Mouse (Mus musculus) Muller cell, postnatal 12 days (primary cell): Measurements from ENCODE around the gene Haspin.
A peak's percentile ranks its signal among the peaks of the same experiment; 100 is the strongest.
"Not testable (repeated sequence)": the region's sequence is repeated elsewhere in the genome, so short reads cannot be mapped to it uniquely, and the experiment has no call there.

Experiments
- DNase-seq: peaks from one replicate; pipeline ENCODE4 v3.0.0-alpha.2; 2015; ENCODE audit errors: inconsistent ontology term

Haspin gene

DNA sequence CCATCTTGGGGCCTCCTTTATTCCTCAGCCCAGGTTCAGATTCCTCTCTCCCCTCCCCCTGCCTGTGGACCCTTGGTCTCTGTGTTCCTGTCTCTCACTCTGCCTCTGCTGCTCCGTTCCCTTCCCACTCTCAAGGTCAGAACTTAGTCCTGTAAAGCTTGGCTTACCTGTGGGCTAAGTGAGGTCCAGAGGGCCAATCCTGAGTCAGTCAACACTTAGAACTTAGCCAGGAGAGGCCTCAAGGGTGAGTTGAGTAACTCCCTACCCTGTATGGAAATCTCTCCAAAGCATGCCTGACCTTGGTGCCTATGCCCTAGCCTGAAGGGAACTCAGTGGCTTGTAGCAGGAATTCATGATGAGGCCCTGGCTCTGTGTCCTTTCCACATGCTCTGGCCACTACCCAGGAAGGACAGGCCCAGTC is 6.2 kb upstream of the Haspin start:
- no peak for DNase-seq

DNA sequence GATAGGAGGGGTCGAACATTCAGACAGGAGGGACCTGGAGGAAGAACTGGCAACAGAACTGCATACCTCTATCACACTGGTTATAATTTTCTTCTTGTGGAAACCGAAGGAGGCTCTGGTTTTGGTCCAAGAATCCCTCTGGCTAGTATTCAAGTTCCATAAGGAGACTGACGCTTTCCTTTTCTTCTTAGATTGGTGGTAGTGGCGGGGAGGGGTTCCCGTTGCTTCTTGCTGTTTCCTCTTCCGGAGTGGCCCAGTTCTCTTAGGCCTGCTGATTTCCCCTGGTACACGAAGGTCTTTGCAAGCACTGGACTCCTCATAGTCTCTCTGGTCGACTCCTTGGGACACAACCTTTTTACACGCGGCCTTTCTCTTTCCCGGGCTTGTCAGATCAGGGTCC is 978 bp downstream of the Haspin start:
- DNase-seq: no peak

DNA sequence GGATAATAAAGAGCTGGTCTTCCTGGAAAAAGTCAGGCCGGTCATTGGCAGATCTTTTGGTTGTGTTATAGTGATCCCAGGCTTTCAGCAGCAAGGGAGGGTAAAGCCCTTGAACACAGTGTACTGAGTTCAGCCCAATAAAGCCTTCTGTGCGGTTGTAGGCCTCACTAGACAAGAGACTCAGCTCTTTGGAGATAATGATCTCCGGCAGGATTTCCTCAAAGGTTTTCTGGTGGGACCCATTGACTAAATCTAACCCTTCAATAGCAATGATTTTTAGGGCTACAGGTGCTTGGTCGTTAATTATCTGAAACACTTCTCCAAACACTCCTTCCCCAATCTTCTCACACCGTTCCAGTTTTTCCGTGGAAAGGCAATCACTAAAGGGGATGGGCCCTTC is 1.5 kb downstream of the Haspin start:
- DNase-seq: no peak

DNA sequence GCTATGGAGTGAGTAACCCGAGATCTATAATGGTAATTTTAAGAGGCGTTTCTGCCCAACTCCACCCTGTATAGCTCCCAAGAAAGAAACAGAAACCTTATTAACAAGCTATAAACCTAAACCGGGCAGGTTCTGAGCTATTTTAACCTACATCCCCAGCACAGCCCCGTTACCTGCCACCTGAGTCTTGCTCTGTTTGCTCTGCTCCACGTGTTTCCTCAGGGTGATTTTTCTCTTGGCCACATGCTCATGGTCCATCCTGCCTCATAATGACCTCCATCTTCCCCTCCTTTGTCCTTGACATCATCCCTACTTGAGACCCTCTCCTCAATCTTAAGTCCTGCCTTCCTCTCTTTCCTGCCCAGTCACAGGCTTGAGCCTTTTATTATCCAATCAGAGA is 3.9 kb downstream of the Haspin start:
- no peak for DNase-seq

GRCm38 (mm10) chr11:73132999-73133398 is 5.1 kb downstream of the Haspin start:
- DNase-seq: no peak

GRCm38 (mm10) chr11:73131020-73131419 is 7.1 kb downstream of the Haspin start:
- peak; percentile 71 for DNase-seq

- DNase-seq: no peak
These were observed 11.6 kb downstream of the Haspin start for GRCm38 (mm10) chr11:73126495-73126894.

- DNase-seq: no peak
These were observed 26.7 kb downstream of the Haspin start for GRCm38 (mm10) chr11:73111414-73111813.

- DNase-seq: no peak
These were observed 28.2 kb downstream of the Haspin start for GRCm38 (mm10) chr11:73109941-73110340.

DNA sequence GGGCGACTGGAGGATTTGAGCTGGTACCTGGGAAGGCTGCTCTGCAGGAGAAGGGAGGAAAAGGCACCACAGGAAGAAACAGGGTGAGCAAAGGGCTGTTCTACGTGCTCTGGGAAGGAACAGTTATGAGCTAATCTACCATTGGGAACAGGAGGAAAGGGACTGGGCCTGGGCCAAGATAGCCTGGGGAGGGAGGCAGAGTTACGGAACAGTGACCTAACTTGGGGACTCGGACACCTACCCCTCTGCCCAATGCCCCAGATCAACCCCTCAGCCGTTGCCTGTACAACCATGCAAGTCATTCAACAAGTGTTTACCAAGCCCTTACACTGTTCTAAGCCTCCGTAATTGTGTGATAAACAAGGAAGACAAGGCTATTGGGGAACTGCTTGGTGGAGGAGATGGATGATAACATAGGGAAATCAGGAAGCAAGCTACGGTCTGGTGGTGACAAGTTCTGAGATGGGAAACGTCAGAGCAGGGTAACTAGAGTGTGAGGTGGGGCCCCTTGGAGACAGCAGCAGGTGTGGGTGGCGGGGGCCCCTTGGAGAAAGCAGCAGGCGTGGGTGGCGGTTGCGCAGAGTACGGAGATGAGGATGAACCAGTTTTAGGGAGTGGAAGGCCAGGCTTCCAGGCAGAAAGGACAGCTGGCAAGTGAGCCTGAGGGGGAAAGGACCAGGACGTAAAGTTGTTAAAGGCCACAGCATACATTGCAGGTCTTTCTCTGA is 29.0 kb downstream of the Haspin start:
- no peak for DNase-seq

GRCm38 (mm10) chr11:73108195-73108897 is 29.7 kb downstream of the Haspin start:
- no peak for DNase-seq

DNA sequence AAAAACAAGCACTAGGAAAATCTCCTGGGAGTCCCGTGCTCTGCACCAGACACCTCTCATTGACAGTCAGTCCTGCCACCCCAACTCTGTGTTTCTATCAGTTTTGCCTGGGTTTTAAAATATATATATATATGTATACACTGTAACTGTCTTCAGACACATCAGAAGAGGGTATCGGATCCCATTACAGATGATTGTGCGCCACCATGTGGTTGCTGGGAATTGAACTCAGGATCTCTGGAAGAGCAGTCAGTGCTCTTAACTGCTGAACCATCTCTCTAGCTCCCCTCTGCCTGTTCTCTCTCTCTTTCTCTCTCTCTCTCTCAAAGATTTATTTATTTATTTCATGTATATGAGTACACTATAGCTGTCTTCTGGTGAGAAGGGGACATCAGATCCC is 30.7 kb downstream of the Haspin start:
- DNase-seq: not testable (repeated sequence)

- no peak for DNase-seq
These were observed 32.8 kb downstream of the Haspin start for GRCm38 (mm10) chr11:73105246-73105645.

DNA sequence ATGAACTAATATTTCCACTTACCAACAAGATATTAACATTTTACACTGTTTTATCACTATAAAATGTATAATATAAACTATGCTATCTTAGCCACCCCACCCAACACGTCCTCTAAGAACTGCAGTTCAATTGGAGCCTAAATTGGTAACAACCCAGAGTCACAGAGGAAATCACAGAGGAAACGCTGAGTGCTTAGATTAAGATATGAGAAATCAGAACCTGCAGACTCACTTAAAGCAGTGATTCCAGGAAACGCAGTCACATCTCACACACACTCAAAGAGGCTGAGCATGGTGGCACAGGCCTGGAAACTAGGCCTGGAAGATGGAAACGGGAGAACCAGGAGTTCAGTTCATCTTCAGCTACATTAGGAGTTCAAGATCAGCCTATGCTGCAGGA is 36.8 kb downstream of the Haspin start:
- no peak for DNase-seq

DNA sequence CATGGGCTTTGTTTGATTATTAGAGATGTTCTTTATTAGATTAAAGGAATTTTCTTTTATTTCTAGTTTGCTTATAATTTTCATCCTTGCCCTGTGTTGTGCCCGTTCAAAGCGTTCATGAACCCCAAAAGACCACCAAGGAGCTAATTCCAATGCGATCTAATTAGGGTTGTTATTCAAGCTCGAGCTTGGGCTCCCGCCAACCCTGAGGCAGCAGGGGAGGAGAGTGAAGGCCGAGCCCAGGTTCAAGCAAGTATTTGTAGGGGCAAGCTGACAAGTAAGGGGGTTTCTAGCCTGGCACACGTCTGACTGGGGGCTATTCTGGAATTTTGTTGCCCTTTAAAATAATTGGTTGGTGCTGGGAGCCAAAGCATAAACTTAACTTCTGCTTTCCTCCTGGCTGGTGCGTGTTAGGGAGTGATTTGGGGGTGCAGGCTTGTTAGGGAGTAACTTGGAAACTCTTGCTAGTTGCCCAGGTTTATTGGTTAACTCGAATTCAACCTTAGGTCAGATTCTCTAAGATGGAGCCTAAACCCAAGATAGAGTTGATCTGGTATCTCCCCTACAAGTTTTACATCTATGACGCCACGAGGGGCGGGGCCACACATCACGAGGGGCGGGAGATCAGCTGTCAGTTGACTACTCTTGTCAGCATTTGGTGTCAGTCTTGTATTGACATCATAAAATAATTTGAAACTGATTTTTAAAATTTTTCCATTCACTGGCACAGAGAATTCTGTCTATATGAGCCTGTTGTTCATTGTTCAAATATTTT is 37.9 kb downstream of the Haspin start:
- no peak for DNase-seq

DNA sequence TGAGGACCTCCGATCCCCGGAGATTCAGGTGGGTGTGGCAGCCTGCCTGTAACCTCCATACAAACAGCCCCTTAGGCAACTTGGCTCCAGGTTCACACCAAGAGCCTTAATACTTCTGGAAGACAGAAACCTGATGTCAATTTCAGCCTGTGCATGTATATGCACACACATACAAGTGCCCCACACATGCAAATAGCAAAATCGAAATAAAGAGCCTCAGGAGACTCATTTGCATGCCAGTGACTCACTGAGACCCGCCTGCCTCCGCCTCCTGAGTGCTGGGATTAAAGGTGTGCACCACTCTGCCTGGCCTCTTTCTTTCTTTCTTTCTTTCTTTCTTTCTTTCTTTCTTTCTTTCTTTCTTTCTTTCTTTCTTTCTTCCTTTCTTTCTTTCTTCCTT is 39.2 kb downstream of the Haspin start:
- no peak for DNase-seq

DNA sequence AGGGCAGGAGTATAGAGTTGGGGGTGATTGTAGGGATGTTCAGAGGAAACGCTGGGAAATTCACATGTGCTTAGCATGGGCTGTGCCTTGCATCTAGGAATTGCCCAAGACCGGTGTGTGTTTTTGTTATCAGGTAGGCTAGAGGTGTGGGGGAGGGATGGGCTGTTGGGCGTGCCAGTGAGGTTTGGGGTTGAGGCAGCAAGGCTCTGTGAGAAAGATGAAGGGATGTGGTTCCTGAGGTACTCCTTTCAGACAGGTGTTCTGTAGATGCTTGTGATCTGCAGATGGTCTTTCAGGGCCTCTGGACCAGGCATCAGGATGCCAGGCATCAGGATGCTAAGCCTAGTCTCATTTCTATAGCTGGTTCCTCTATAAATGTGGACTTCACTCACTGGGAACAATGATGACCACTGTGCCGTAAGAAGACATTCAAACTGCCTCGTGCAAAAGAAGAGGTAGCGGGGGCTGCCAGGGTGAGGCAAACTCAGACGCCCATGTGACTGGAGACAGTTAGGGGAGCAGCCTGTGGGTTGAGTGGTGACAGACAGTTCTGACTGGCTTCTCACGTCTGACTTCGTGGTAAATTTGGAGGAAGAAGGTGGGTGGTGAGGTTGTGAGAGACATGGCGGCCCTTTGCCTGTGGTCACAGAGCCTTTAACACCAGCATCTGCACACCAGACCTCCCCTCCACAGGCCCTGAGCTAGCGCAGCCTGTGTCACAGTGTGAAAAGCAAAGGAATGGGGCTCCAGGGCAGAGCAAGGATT is 43.7 kb downstream of the Haspin start:
- DNase-seq: no peak

DNA sequence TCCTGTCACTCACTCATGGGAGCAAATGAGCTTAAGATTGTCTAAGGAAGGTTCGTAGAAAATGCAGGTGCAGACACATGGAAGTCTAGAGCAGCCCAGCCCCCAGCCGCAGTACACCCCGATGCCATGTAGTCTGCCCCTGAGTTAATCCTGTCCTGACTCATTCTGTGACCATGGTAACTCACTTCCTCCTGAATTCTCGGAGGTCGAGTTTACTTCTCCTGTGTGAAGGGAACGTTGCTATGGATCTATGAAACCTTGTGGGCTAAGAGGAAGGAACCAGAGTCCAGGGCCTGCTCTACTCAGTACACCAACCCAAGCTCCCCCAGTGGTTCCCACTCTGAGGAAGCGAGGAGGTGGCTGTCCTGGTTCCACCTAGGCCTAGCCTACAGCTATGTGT is 45.2 kb downstream of the Haspin start:
- no peak for DNase-seq

- no peak for DNase-seq
These were observed 46.0 kb downstream of the Haspin start for GRCm38 (mm10) chr11:73092057-73092456.

DNA sequence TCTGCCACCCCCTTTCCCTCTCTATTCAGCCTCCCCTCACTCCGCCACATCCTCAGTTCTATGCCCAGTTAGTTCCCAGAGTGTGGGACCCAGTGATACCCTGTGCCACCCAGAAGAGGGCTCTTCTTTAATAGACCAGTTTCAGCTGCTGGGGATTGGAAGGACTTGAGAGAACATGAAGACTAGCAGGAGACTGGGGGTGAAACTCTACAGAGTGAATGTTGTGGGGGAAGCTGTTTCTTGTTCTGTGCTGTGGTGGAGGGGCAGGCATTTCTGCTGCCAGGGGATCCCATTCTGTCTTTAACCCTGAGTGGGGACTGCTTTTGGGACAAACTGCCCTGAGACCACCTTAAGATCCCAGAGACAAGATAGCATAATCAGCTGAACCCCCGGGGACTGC is 47.3 kb downstream of the Haspin start:
- DNase-seq: no peak

DNA sequence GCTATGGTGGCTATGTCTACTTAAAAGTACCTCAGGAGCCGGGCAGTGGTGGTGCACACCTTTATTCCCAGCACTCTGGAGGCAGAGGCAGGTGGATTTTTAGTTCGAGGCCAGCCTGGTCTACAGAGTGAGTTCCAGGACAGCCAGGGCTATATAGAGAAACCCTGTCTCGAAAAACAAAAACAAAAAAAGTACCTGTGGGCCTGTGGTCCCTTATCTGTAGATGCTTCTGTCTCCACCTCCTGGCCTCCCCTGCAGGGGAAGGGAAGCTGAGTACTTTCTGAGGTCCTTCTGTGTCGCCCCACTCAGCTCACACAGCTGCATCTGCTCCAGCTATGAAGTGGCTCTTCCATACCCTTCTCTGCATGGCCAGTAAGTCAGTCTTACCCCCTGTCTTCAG is 47.8 kb downstream of the Haspin start, which contains the start of gene Itgae:
Gene Itgae (plus strand): TSS at position 301 of the 400 bp plus-strand sequence.
- DNase-seq: no peak
